Mouse (Mus musculus) heart, embryonic 14.5 days (tissue): ENCODE results near the gene Sgf29. TPM values are rescaled to one million over a fixed set of nuclear protein-coding genes. Genes with fewer than 3 reads are reported as not detected.

Source experiments
- ATAC-seq: fragments of 200-750 bp; cut with Nextera tagmentation; 2 replicates; pipeline ENCODE4 v1.8.0; 2017; ENCODE audit warnings: low read depth, moderate TSS enrichment; ENCODE audit not compliant: insufficient number of reproducible peaks, insufficient read depth, low FRiP score
- H3K27ac ChIP-seq, 2 experiments: fragments of 200-500 bp in 1 of 2; fragments of 300-500 bp in 1 of 2; sonication (generic) in 1 of 2; replicated peaks in 1 of 2; 2 replicates each; pipeline ENCODE4 v1.5.1; 2012 to 2014; ENCODE audit warnings: low read depth in 2 of 2, low read length in 2 of 2, control low read depth in 1 of 2, mild to moderate bottlenecking in 1 of 2, mixed read lengths in 1 of 2; ENCODE audit not compliant: control insufficient read depth in 1 of 2, insufficient read depth in 1 of 2
- H3K27me3 ChIP-seq: fragments of 300-500 bp; sonication (generic); 2 replicates; pipeline ENCODE4 v1.6.1; 2014; ENCODE audit warnings: mild to moderate bottlenecking, low read length, control low read depth; ENCODE audit not compliant: control insufficient read depth, insufficient read depth
- H3K36me3 ChIP-seq: fragments of 300-500 bp; sonication (generic); 2 replicates; pipeline ENCODE4 v1.6.1; 2014; ENCODE audit warnings: mild to moderate bottlenecking, control low read depth, low read length, mixed read lengths; ENCODE audit not compliant: control insufficient read depth, insufficient read depth
- H3K4me1 ChIP-seq, 2 experiments: fragments of 200-500 bp in 1 of 2; fragments of 300-500 bp in 1 of 2; sonication (generic) in 1 of 2; 2 replicates each; pipeline ENCODE4 v1.6.1; 2012 to 2014; ENCODE audit warnings: low read length in 2 of 2, control low read depth in 1 of 2, mixed read lengths in 1 of 2; ENCODE audit not compliant: control insufficient read depth in 2 of 2, insufficient read depth in 2 of 2
- H3K4me2 ChIP-seq: fragments of 300-500 bp; sonication (generic); 2 replicates; pipeline ENCODE4 v1.6.1; 2014; ENCODE audit warnings: mild to moderate bottlenecking, low read length
- H3K4me3 ChIP-seq, 2 experiments: fragments of 200-500 bp in 1 of 2; fragments of 300-500 bp in 1 of 2; sonication (generic) in 1 of 2; 2 replicates each; pipeline ENCODE4 v1.5.1; 2012 to 2014; ENCODE audit warnings: low read length in 2 of 2, mild to moderate bottlenecking in 2 of 2, control low read depth in 1 of 2, low read depth in 1 of 2, moderate library complexity in 1 of 2; ENCODE audit not compliant: control insufficient read depth in 1 of 2, insufficient read depth in 1 of 2
- H3K9ac ChIP-seq: fragments of 300-500 bp; sonication (generic); 2 replicates; pipeline ENCODE4 v1.6.1; 2014; ENCODE audit warnings: mild to moderate bottlenecking, low read length
- H3K9me3 ChIP-seq: fragments of 300-500 bp; sonication (generic); 2 replicates; pipeline ENCODE4 v1.6.1; 2016; ENCODE audit warnings: low read length, control low read depth; ENCODE audit not compliant: control insufficient read depth
- WGBS: fragments of 180-500 bp; shearing (Covaris S2); extraction: QIAGEN DNeasy Blood & Tissue Kit; methylation state at CpG from one replicate; pipeline ENCODE4 v1.1.7; 2014; 5-methylcytosine and 5-hydroxymethylcytosine counted together
- polyA plus RNA-seq: library from polyadenylated mRNA; unstranded; fragments of >200 nt; fragmentation: Nextera tagmentation; extraction: Ambion mirVana; gene quantifications from 2 replicates; pipeline ENCODE4 v1.2.1, GENCODE M21; 2014

Sgf29 gene
- polyA plus RNA-seq, 1 experiment from 2014 or later: 22.4 TPM

DNA sequence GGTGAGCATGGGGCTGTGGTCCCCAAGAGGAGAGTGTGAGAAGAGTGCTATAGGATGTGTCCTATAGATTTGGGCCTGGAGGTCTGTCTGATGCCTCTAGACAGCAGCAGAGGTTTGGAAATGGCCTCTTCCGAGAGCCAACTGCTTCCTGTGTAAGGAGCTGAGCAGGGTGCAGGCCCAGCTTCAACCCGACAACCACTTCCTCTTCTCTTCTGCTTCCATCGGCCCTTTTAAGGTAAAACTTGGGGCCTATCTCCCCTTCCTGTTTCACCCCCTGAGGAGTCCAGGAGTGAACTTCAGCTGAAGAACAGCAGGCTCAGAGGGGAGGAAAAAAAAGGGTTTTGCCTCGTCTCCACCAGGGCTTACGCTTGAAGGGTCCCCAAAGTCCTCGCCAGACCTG is 53.2 kb downstream of the Sgf29 start:
- no peaks in the 10 kb centered on the region for H3K9me3 ChIP-seq
- no peak overlapping the region for H3K4me2 ChIP-seq
- WGBS: 63% methylated on average over 6 of the region's 6 CpGs
- ATAC-seq: no peak
- H3K27me3 ChIP-seq: peaks cover 38% of the 10 kb centered on the region
- no peak overlapping the region for H3K27ac ChIP-seq
- no peak overlapping the region for H3K4me3 ChIP-seq
- peaks cover 5 to 8% of the 10 kb centered on the region in 2 experiments for H3K4me1 ChIP-seq
- H3K9ac ChIP-seq: no peak overlapping the region
- H3K36me3 ChIP-seq: no peaks in the 10 kb centered on the region

DNA sequence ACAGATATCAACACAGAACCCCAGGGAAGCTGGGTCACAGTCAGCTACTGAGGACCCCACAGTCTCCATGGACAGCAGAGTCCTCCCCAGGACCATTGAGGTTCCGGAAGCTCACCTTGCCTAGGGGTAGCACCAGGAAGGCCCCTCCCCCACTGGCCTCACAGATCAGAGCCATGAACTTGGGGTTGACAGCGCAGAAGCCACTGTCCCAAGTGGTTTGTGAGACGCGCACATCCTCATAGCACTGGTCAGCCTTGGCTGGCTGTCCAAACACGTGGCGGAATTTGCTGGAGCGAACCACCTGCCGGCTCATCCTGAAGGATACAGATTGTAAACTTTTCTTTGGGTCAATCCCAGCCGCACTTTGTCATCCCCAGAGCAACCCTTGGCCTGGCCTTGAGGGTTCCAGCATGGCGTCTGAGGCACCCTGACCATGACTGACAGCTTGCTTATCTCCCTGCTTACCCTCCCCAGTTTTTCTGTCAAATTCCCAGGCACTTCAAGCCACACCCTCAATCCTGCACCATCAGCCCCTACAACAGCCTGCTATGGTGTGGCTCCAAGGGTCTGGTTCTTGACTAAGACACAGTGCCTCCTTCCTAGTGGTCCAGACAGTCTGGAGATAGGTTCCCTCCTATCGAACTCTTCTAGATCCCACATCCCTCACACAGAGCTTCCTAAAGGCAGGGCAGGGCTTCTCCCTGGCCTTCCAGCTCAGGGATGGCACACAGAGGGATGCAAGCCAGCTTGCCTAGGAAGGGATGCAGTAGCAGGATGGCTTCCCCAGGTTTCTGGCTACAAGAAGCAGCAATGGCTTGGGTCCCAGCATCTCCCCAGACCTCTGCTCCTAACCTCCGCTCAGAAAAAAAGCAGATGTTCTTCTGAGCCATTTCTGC is 54.0 kb downstream of the Sgf29 start:
- Histone ChIP-seq H3K36me3 (no peaks in the 10 kb centered on the region), H3K4me3 (no peak overlapping the region), H3K9ac (no peak overlapping the region), H3K27ac (no peak overlapping the region), H3K4me1 (peaks cover 5 to 8% of the 10 kb centered on the region in 2 experiments), H3K27me3 (peaks cover 38% of the 10 kb centered on the region), H3K4me2 (no peak overlapping the region), H3K9me3 (no peaks in the 10 kb centered on the region)
- 76% methylated on average over 12 of the region's 12 CpGs for WGBS
- no peak for ATAC-seq

DNA sequence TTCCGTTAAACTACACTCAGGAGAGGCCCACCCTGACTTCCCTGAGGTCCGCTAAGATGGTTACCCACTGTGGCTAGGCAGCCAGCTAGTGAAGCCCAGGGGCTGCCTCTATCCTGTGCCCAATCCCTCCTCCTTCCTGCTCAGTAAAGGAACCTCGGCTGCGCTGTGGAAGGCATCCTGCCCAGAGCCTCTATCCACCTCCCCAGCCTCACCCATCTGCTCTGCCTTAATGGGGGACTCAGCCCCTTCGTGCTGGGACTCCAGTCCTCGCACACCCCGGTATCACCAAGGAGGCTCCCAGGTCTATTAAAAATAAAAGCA is 54.6 kb downstream of the Sgf29 start:
- Histone ChIP-seq H3K36me3 (no peaks in the 10 kb centered on the region), H3K4me1 (peaks cover 5 to 8% of the 10 kb centered on the region in 2 experiments), H3K9ac (no peak overlapping the region), H3K4me2 (no peak overlapping the region), H3K9me3 (0 out of 2 replicates have a peak, but pooled peaks cover under 1% of the 10 kb centered on the region), H3K4me3 (peak overlapping the region in 1 of 2 experiments; percentile 43; a peak in 2 of 4 replicates), H3K27me3 (peaks cover 38% of the 10 kb centered on the region), H3K27ac (no peak overlapping the region)
- WGBS: 20% methylated on average over 7 of the region's 7 CpGs
- no peak for ATAC-seq

GRCm38 (mm10) chr7:126704121-126704980 is 55.2 kb downstream of the Sgf29 start:
- no peak; the same call in 1 of the 2 replicates for ATAC-seq
- WGBS: 2% methylated on average over 39 of the region's 39 CpGs
- Histone ChIP-seq H3K4me2 (peak overlapping the region; percentile 68), H3K4me3 (peak overlapping the region; percentile 36 to 43), H3K9ac (peak overlapping the region; percentile 54), H3K9me3 (peaks cover 5% of the 10 kb centered on the region; the same call in 1 of the 2 replicates), H3K36me3 (no peaks in the 10 kb centered on the region), H3K27ac (no peak overlapping the region), H3K27me3 (peaks cover 38% of the 10 kb centered on the region), H3K4me1 (peaks cover 3 to 8% of the 10 kb centered on the region in 2 experiments)

DNA sequence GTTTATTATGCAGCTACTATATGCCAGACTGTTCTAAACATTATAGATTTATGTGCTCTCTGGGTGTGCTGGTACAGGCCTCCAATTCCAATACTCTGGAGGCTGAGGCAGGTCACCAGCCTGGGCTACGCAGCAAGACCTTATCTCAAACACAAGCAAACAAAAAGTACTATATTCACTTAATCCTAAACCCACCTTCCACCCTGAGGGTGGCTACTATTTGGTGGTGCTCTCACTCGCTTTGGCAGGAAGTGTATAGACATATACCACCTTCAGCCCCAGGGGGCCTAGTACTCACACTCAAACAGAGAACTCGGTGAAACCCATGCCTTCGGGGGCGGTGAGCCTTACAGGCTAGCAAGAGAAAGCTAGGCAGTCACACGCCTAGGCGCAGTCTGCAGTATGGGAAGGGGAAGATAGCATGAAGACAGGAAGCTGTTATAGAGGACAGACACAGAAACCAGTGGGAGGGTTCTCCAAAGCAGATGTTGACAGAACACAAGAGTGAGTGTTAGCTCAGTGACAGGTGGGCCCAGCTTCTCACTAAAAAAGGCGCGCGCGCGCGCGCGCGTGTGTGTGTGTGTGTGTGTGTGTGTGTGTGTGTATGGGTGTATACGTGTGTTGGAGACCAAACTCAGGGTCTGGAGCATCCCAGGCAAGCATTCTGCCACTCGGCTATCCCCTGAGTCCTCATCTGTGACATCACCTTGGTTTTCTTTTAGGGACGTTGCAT is 58.5 kb downstream of the Sgf29 start, which contains the start of gene Coro1a:
Gene Coro1a (minus strand): TSS at position 346 of the 733 bp plus-strand sequence.
- Histone ChIP-seq H3K9ac (no peak within 1 kb of the TSS), H3K27ac (no peak within 1 kb of the TSS), H3K4me1 (peaks cover 3 to 8% of the 10 kb centered on the region in 2 experiments), H3K27me3 (peaks cover 32% of the 10 kb centered on the region), H3K36me3 (no peaks in the 10 kb centered on the region), H3K4me2 (no peak within 1 kb of the TSS), H3K4me3 (no peak within 1 kb of the TSS), H3K9me3 (peaks cover 5% of the 10 kb centered on the region; the same call in 1 of the 2 replicates)
- ATAC-seq: no peak
- 85% methylated on average over 19 of the region's 19 CpGs for WGBS

DNA sequence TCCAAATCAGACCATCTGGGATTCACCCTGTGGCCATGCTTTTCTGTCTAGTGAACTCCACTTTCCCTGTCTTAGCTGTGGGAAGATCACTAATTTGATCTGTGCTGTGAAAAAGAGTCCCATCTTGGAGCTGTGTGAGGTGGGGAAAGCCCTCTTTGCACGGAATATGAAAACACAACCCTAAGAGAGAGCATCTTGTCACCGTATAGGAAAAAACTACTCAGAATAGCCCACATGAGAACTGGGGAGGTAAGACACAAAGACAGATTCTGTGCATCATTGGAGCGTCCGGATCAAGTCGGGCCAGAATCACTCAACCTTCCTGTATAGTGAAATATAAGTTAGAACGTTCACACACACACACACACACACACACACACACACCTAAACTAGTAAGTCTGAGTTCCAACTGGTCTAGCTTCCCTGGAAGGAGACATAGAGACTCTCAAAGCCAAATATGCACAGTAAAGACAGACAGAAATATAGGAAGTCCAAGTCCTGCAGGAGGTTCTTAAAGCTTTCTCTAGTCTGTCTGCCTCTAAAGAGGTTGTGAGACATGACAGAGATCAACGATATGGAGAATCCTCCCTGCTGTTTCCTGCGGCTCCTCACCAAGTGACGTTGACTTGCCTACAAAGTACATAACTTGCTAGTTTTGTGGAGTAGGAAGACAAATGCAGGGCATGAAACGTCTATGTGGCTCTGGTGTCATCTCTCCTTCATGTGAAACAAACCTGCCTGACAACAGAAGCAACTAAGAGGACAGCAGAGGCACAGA is 59.3 kb downstream of the Sgf29 start:
- no peak overlapping the region for H3K27ac ChIP-seq
- peaks cover 24% of the 10 kb centered on the region for H3K27me3 ChIP-seq
- no peak overlapping the region for H3K4me2 ChIP-seq
- peaks cover 5% of the 10 kb centered on the region; the same call in 1 of the 2 replicates for H3K9me3 ChIP-seq
- no peak for ATAC-seq
- no peak overlapping the region for H3K9ac ChIP-seq
- peaks cover 3 to 8% of the 10 kb centered on the region in 2 experiments for H3K4me1 ChIP-seq
- H3K4me3 ChIP-seq: no peak overlapping the region
- WGBS: 79% methylated on average over 10 of the region's 10 CpGs
- no peaks in the 10 kb centered on the region for H3K36me3 ChIP-seq
